Mouse (Mus musculus) kidney, postnatal 10 days (tissue): Measurements from ENCODE around the gene Pank2.

ENCODE experiments used
- DNase-seq: peaks from one replicate; pipeline ENCODE4 v3.0.0; 2021; ENCODE audit warnings: mixed read lengths

Pank2 gene

DNA sequence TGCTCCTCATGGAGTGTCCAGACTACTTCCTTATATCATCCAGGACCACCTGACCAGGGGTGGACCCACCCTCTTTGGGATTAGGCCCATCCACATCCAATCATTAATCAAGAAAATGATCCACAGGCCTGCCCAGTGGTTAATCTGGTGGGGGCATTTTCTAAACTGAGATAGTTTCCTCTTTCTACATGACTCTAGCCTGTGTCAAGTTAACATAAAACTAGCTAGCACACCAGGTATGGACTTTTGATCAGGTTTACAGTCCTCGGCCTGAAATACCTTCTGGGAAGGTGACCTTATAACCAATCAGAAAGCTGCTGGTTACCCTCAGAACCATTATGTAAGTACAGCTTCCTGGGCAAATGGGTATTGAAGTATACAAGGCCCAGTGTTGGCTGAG lies 66.7 kb downstream of the Pank2 start:
- no peak for DNase-seq

DNA sequence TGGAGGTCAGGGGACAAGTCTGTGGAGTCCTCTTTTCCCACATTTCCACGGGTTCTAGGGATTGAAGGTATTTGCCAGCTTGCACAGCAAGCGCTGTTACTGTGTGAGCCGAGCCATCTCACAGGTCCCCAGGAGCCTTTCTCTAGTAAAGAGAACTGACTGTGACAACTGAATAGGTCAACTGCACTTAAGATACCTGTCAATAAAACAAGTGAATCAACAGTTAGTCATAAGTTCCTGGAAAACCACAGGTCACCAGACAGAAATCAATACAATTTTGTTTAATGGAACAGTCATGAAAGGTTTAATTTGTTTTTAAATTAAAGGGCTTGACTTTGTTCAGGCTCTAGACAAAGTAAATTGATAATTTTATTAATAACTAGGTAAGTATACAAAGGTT lies 68.3 kb downstream of the Pank2 start:
- DNase-seq: no peak

DNA sequence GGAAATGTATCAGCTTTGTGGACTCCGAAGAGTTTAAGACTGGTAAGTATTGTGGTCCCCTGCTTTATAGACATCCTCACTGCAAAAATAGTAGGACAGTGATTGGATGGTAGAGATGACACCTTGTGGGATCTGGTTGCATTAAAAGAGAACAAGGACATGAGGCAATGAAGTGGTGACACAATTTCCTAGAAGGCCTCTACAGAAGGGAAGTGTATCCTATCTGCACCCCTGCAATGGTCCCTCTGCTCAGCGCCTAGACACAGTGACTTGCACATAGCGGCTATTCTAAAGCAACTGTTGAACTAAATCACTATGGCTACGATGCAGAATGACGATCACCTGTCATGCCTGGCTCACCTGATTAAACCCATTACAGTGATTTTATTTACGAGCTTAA lies 75.3 kb downstream of the Pank2 start:
- DNase-seq: no peak

DNA sequence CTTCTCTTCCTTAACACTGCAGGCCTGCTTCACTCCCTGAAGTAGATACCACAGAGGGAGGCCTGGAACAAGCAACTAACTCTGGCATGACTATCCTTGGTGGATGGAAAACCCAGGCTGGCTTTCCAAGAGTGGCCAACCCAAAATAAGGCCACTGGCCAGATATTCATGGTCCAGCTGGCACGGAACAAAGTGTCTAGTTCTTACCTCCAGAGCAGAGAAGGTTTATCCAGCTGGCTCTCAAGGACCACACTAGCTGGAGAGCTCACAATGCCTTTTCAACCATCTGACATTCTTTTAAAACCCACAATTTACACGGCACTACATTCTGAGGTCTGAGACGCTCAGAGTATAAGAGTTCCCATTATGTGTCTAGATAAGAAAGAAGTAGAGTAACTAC lies 82.2 kb downstream of the Pank2 start:
- DNase-seq: no peak

DNA sequence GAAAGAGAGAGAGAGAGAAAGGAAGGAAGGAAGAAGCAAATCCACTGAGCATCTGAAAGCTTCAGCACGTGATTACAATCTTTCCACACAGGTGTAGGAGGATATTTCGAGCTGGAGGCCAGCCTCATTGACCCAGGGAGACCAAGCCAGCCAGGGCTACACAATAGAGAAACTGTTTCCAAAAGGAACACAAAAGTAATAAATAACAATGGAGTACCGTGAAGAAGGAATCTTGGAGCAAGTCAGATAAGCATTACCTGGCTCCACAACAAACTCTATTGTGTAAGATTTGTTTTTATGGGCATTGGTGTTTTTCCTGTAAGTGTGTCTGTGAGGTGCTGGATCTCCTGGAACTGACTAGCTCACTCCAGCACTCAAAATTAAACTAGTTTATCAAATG lies 83.3 kb downstream of the Pank2 start:
- no peak for DNase-seq
